Mouse (Mus musculus) midbrain, postnatal 0 days (tissue): Measurements from ENCODE around the gene 4930539E08Rik. TPM values are rescaled to one million over a fixed set of nuclear protein-coding genes. Genes with fewer than 3 reads are reported as not detected.

Source experiments
- ATAC-seq: fragments of 200-750 bp; cut with Nextera tagmentation; 2 replicates; pipeline ENCODE4 v1.8.0; 2017; ENCODE audit warnings: moderate number of reproducible peaks, mild to moderate bottlenecking, moderate TSS enrichment, moderate library complexity; ENCODE audit not compliant: low FRiP score
- DNase-seq: peaks from one replicate; pipeline ENCODE4 v3.0.0-alpha.2; 2015; ENCODE audit warnings: low spot score
- H3K27ac ChIP-seq: fragments of 300-500 bp; sonication (generic); 2 replicates; pipeline ENCODE4 v1.5.1; 2014; ENCODE audit warnings: low read depth, mild to moderate bottlenecking, low read length, mixed read lengths
- H3K27me3 ChIP-seq: fragments of 300-500 bp; sonication (generic); 2 replicates; pipeline ENCODE4 v1.6.1; 2014; ENCODE audit warnings: low read length, control low read depth, mixed read lengths; ENCODE audit not compliant: insufficient read depth
- H3K36me3 ChIP-seq: fragments of 300-500 bp; sonication (generic); 2 replicates; pipeline ENCODE4 v1.6.1; 2014; ENCODE audit warnings: low read length, control low read depth, mixed read lengths; ENCODE audit not compliant: insufficient read depth
- H3K4me1 ChIP-seq: fragments of 300-500 bp; sonication (generic); 2 replicates; pipeline ENCODE4 v1.6.1; 2014; ENCODE audit warnings: mild to moderate bottlenecking, control low read depth, antibody characterized with exemption, low read length, mixed read lengths; ENCODE audit not compliant: insufficient read depth
- H3K4me2 ChIP-seq: fragments of 300-500 bp; sonication (generic); 2 replicates; pipeline ENCODE4 v1.6.1; 2014; ENCODE audit warnings: low read depth, mild to moderate bottlenecking, low read length, mixed read lengths; ENCODE audit not compliant: poor library complexity, severe bottlenecking
- H3K4me3 ChIP-seq: fragments of 300-500 bp; sonication (generic); 2 replicates; pipeline ENCODE4 v1.5.1; 2014; ENCODE audit warnings: low read depth, mild to moderate bottlenecking, low read length, moderate library complexity
- H3K9ac ChIP-seq: fragments of 300-500 bp; sonication (generic); replicated peaks from 2 replicates; pipeline ENCODE4 v1.6.1; 2014; ENCODE audit warnings: mild to moderate bottlenecking, low read length, moderate library complexity, mixed read lengths; ENCODE audit not compliant: poor library complexity, severe bottlenecking
- H3K9me3 ChIP-seq: fragments of 300-500 bp; sonication (generic); 2 replicates; pipeline ENCODE4 v1.6.1; 2016; ENCODE audit warnings: low read length, control low read depth
- CTCF ChIP-seq: IDR thresholded peaks from 2 replicates; pipeline ENCODE4 v1.5.1; 2016; ENCODE audit warnings: antibody characterized with exemption, mild to moderate bottlenecking
- WGBS: fragments of 180-500 bp; shearing (Covaris S2); extraction: QIAGEN DNeasy Blood & Tissue Kit; methylation state at CpG from one replicate; pipeline ENCODE4 v1.1.7; 2014; 5-methylcytosine and 5-hydroxymethylcytosine counted together
- polyA plus RNA-seq: library from polyadenylated mRNA; unstranded; fragments of >200 nt; fragmentation: Nextera tagmentation; extraction: Ambion mirVana; gene quantifications from 2 replicates; pipeline ENCODE4 v1.2.1, GENCODE M21; 2015
- total RNA-seq: library from RNA; depleted of rRNA; stranded (reverse); fragments of >200 nt; gene quantifications from 2 replicates; pipeline ENCODE4 v1.2.3, GENCODE M21; 2014

The 4930539E08Rik gene
- total and polyA plus RNA-seq, 2 experiments from 2014 or later, result 4.5 to 9.8 TPM

GRCm38 (mm10) chr17:28875316-28875715, 39.8 kb downstream of the 4930539E08Rik start:
- H3K4me3 ChIP-seq, result no peak overlapping the region
- H3K9ac ChIP-seq, result no peak overlapping the region
- H3K27ac ChIP-seq, result no peak overlapping the region
- WGBS, result 36% methylated on average over 8 of the region's 8 CpGs
- H3K4me1 ChIP-seq, result peaks cover 8% of the 10 kb centered on the region
- no peak overlapping the region for H3K4me2 ChIP-seq
- DNase-seq (no peak), ATAC-seq (no peak)
- H3K36me3 ChIP-seq, result no peaks in the 10 kb centered on the region
- no peaks in the 10 kb centered on the region for H3K9me3 ChIP-seq
- no peak for TF ChIP-seq CTCF
- no peaks in the 10 kb centered on the region for H3K27me3 ChIP-seq

GRCm38 (mm10) chr17:28874825-28875224, 40.3 kb downstream of the 4930539E08Rik start:
- Histone ChIP-seq H3K36me3 (no peaks in the 10 kb centered on the region), H3K4me2 (no peak overlapping the region), H3K9me3 (no peaks in the 10 kb centered on the region), H3K27ac (no peak overlapping the region), H3K27me3 (no peaks in the 10 kb centered on the region), H3K4me1 (peaks cover 7% of the 10 kb centered on the region), H3K4me3 (no peak overlapping the region), H3K9ac (no peak overlapping the region)
- ATAC-seq (no peak), DNase-seq (no peak)
- WGBS, result 72% methylated on average over 7 of the region's 7 CpGs
- no peak for TF ChIP-seq CTCF

GRCm38 (mm10) chr17:28874216-28874615, 40.9 kb downstream of the 4930539E08Rik start:
- ATAC-seq, result no peak
- no peak for TF ChIP-seq CTCF
- Histone ChIP-seq H3K4me2 (no peak overlapping the region), H3K4me3 (no peak overlapping the region), H3K27me3 (no peaks in the 10 kb centered on the region), H3K36me3 (no peaks in the 10 kb centered on the region), H3K27ac (no peak overlapping the region), H3K4me1 (peaks cover 7% of the 10 kb centered on the region; the same call in 1 of the 2 replicates), H3K9me3 (no peaks in the 10 kb centered on the region), H3K9ac (no peak overlapping the region)
- no peak for DNase-seq
- 80% methylated on average over 4 of the region's 4 CpGs for WGBS

- peaks cover 11% of the 10 kb centered on the region; the same call in 1 of the 2 replicates for H3K4me1 ChIP-seq
- DNase-seq, result no peak
- no peaks in the 10 kb centered on the region for H3K9me3 ChIP-seq
- TF ChIP-seq CTCF, result no peak
- no peak overlapping the region for H3K27ac ChIP-seq
- no peaks in the 10 kb centered on the region for H3K36me3 ChIP-seq
- no peak overlapping the region for H3K4me3 ChIP-seq
- no peak overlapping the region for H3K4me2 ChIP-seq
- WGBS, result 86% methylated on average over 7 of the region's 7 CpGs
- no peaks in the 10 kb centered on the region for H3K27me3 ChIP-seq
- no peak overlapping the region for H3K9ac ChIP-seq
- ATAC-seq, result no peak
These were observed 42.8 kb downstream of the 4930539E08Rik start for GRCm38 (mm10) chr17:28872322-28872721.

GRCm38 (mm10) chr17:28871831-28872230, 43.3 kb downstream of the 4930539E08Rik start:
- Histone ChIP-seq H3K27ac (no peak overlapping the region), H3K9ac (no peak overlapping the region), H3K4me3 (no peak overlapping the region), H3K4me2 (no peak overlapping the region), H3K4me1 (peaks cover 11% of the 10 kb centered on the region; the same call in 1 of the 2 replicates), H3K27me3 (no peaks in the 10 kb centered on the region), H3K36me3 (no peaks in the 10 kb centered on the region), H3K9me3 (no peaks in the 10 kb centered on the region)
- ATAC-seq (no peak), DNase-seq (no peak)
- no peak for TF ChIP-seq CTCF
- WGBS, result 84% methylated on average over 11 of the region's 11 CpGs

GRCm38 (mm10) chr17:28870435-28870834, 44.7 kb downstream of the 4930539E08Rik start:
- TF ChIP-seq CTCF, result peak; percentile 54
- peak overlapping the region; percentile 81 for H3K27ac ChIP-seq

More at GRCm38 (mm10) chr17:28870435-28870834, 44.7 kb downstream of the 4930539E08Rik start:
- H3K4me2 ChIP-seq, result no peak overlapping the region
- H3K27me3 ChIP-seq, result no peaks in the 10 kb centered on the region
- ATAC-seq (no peak), DNase-seq (no peak)
- 64% methylated on average over 5 of the region's 5 CpGs for WGBS
- no peaks in the 10 kb centered on the region for H3K9me3 ChIP-seq
- H3K4me1 ChIP-seq, result peaks cover 11% of the 10 kb centered on the region; the same call in 1 of the 2 replicates
- no peaks in the 10 kb centered on the region for H3K36me3 ChIP-seq
- H3K9ac ChIP-seq, result no peak overlapping the region
- no peak overlapping the region for H3K4me3 ChIP-seq
